8 mouse cellular contexts compared by ENCODE assay signal in genomic region chr1:86214158-86214557, GRCm38 (mm10). TPM values are rescaled to one million over a fixed set of nuclear protein-coding genes. Genes with fewer than 3 reads are reported as not detected.
A peak's percentile ranks its signal among the peaks of the same experiment; 100 is the strongest.
DNase-seq lines count a peak whose midpoint lies in the region; ATAC-seq and TF ChIP-seq lines count a peak whose summit lies in the region.

No protein-coding gene starts in this region.

- no peak overlapping the region for H3K4me2 ChIP-seq in liver, postnatal 0 days (ENCODE audit: low read depth, low read length)

- TF ChIP-seq POLR2A in bone marrow, adult 2 months (IDR thresholded peaks at IDR 0.05; ENCODE audit: borderline replicate concordance, control insufficient read depth, low read depth, low read length), result no peak

- intact Hi-C loops in heart, postnatal 14 days (cut with DNase I), result loop anchor here (1.0 kb wide), 1 partner anchor 125 kb away; no protein-coding TSS in a partner anchor

- H3K27ac ChIP-seq in bone marrow, adult 2 months (ENCODE audit: control insufficient read depth, insufficient read depth, low read depth, low read length, poor library complexity), result no peak overlapping the region
- H3K27ac ChIP-seq in liver, postnatal 0 days (ENCODE audit: low read depth), result no peak overlapping the region

- peaks cover 8% of the 10 kb centered on the region; the same call in 1 of the 2 replicates for H3K36me3 ChIP-seq in liver, postnatal 0 days (replicated peaks; ENCODE audit: insufficient read depth, low read length)

- H3K9me3 ChIP-seq in liver, postnatal 0 days (ENCODE audit: low read length), result no peaks in the 10 kb centered on the region

- 0% methylated on average over 1 of the region's 1 CpGs for WGBS in bone marrow, adult 2 months
- WGBS in liver, postnatal 0 days (ENCODE audit: insufficient replicate concordance), result 0% methylated on average over 1 of the region's 1 CpGs

- TF ChIP-seq CTCF in bone marrow, adult 2 months (IDR thresholded peaks at IDR 0.05; ENCODE audit: control insufficient read depth, insufficient read depth, low read length), result peak; percentile 97
- peak; percentile 99 for TF ChIP-seq CTCF in liver, postnatal 0 days (IDR thresholded peaks at IDR 0.05; ENCODE audit: low read depth)

- no peak for TF ChIP-seq EP300 in liver, postnatal 0 days (IDR thresholded peaks at IDR 0.05; ENCODE audit: low read depth)

- no peaks in the 10 kb centered on the region for H3K27me3 ChIP-seq in liver, postnatal 0 days (ENCODE audit: insufficient read depth, low read length)

- peaks cover 18% of the 10 kb centered on the region for H3K4me1 ChIP-seq in bone marrow, adult 2 months (ENCODE audit: control insufficient read depth, insufficient read depth, low read length)
- H3K4me1 ChIP-seq in liver, postnatal 0 days (ENCODE audit: insufficient read depth), result peaks cover 13% of the 10 kb centered on the region; the same call in 1 of the 2 replicates

- peak; percentile 81 for ATAC-seq in erythroblast, adult 5-6 weeks (replicated peaks; ENCODE audit: low FRiP score, poor library complexity, severe bottlenecking)
- ATAC-seq in liver, postnatal 0 days, result peak; percentile 74

- H3K4me3 ChIP-seq in bone marrow, adult 2 months (replicated peaks; ENCODE audit: control insufficient read depth, low read depth, low read length), result no peak overlapping the region
- H3K4me3 ChIP-seq in liver, postnatal 0 days (ENCODE audit: low read depth, low read length), result no peak overlapping the region

- peak; percentile 61 to 77 for DNase-seq in CD8-positive naive resting alpha-beta T cell, adult 2 months (ENCODE audit: low read depth in 2 of 2, low spot score in 2 of 2)
- DNase-seq in heart, postnatal 14 days, result peak; percentile 77 to 86
- peak; percentile 87 to 88 for DNase-seq in kidney, postnatal 4 days
- DNase-seq in liver, postnatal 0 days, result peak; percentile 88
- peak; percentile 53 for DNase-seq in ovary, postnatal 10 days (ENCODE audit: low spot score)
- peak; percentile 68 for DNase-seq in thymus, postnatal 0 days (ENCODE audit: low spot score)

- no peak overlapping the region for H3K9ac ChIP-seq in liver, postnatal 0 days (replicated peaks)

RNA-seq across cellular contexts. Expression of gene Armc9, which starts 59.6 kb away (rescaled TPM):
- 8.5 and 9.6 TPM in 2 replicates for polyA plus RNA-seq in bone marrow, adult 2 months (2011; ENCODE audit: insufficient read depth, insufficient read length, low replicate concordance, missing spikeins)
- 2.5 and 7.7 TPM in 2 replicates for total RNA-seq in erythroblast, adult 5-6 weeks (2015; ENCODE audit: low replicate concordance)
- 3.0 and 7.4 TPM in 2 replicates for total RNA-seq in erythroblast, adult 5-6 weeks (2017; ENCODE audit: low replicate concordance)
- total RNA-seq in heart, postnatal 14 days (2021), result 1 to 10 TPM; 2.9 to 3.3 TPM
- polyA plus RNA-seq in liver, postnatal 0 days (2015; fragmentation: Nextera tagmentation; extraction: Ambion mirVana), result 4.7 and 5.0 TPM in 2 replicates
- polyA plus RNA-seq in thymus, postnatal 0 days (2015; fragmentation: Nextera tagmentation; extraction: Ambion mirVana), result 9.7 and 10.3 TPM in 2 replicates
